Mouse (Mus musculus): Measurements from ENCODE around the gene Gm1043.

Gene Gm1043

DNA sequence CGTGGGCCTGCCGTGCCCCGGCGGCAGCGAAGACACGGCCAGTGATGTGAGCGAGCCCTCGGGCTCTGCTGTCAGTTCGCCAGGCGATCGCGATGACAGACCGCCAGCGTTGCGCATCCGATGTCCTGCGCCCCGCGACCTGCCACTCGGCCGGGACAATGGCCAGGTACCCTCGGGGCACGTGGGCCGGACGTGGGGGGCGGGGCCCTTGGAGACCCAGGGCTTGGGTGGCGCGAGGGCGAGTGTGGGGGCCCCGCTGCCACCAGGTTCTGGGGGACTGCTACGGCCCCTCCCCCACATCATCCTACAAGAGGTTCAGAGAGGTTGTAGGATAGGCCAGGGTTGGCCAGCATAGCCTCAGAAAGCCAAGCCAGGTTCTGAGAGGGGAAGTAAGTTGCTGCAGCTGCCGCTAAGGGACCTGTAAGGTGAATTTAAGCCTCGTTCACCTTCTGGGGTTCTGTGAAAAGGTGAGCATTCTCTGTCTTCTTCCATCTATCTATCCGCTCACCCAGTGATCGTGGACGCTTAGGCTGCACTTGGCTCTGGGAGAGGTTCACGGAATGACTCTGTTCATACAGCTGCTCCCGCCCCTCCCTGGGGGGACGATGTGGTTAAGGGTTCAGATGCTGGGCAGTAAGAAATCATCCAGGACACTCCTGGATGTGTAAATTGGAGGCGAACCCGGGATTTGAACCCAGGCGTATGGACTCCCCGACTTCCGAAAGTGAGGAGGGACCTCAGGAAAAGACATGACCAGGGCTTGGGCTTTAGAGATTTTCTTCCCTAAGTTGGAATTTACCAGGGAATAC, 157.4 kb downstream of the Gm1043 start:
- DNase-seq (ENCODE audit: low read depth, low spot score), result no peak

- peak; percentile 59 for DNase-seq (ENCODE audit: low read depth, low spot score)
These were observed 158.2 kb downstream of the Gm1043 start for GRCm38 (mm10) chr5:37243169-37243886.

DNA sequence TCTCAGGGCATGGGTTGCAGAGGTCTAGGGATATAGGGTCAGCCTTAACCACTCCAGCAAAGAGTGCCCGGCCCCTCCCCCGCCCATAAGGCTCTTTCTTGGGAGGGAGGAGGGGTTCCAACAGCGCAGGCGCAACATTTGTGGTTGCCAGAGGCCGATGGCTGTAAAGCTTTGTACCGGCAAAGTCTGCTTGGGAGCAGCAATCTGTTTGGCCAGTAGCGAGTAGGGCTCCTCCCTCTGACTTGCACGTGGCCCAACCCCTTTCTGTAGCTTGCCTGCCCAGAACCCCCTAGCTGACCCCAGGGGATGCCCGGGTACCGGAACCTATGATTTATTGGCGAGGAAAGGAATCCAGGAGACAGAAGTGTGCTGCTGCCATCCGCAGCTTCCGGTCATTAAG, 159.0 kb downstream of the Gm1043 start:
- no peak for DNase-seq (ENCODE audit: low read depth, low spot score)

- DNase-seq (ENCODE audit: low read depth, low spot score), result no peak
These were observed 159.6 kb downstream of the Gm1043 start for GRCm38 (mm10) chr5:37244666-37245242.

- DNase-seq (ENCODE audit: low read depth, low spot score), result no peak
These were observed 160.5 kb downstream of the Gm1043 start for GRCm38 (mm10) chr5:37245651-37246050.

DNA sequence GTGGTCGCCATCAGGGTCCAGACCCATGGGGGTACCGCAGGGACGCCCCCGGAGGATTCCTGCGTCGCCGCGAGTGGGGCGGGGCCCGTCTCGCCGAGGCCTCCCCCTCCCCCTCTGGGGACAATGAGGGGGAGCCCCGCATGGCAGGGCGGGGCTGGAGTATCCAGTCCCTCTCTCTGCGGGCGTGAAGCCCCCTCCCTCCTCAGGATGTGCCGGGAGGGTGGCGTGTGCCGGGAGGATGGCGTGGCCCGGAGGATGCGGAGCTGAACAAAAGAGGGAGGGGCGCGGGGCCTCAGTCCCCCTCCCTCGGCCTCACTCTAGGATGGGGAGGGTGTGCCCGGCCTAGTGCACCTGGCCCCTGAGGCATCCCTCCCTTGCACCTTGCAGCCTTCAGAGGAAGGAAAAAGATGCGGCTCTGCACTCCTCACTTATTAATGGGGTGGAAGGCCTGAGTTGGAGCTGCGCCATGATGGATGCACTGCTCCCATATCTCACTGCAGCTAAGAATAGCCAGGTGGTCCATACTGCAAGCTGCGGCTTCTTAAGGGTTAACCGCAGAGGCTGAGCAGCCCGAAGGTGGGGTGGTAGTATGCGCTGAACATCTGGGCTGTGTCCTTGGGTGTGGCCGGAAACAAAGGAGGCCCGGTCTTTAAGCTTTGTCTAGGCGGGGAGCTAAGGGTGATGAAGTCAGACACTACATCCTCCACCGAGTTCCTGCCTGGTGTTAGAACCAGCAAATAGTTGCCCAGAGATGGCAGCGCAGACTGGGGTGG, 161.2 kb downstream of the Gm1043 start:
- DNase-seq (ENCODE audit: low read depth, low spot score), result no peak

- DNase-seq (ENCODE audit: low read depth, low spot score), result no peak
These were observed 162.3 kb downstream of the Gm1043 start for GRCm38 (mm10) chr5:37247456-37247855.

GRCm38 (mm10) chr5:37248870-37249269, 163.7 kb downstream of the Gm1043 start:
- DNase-seq (ENCODE audit: low read depth, low spot score), result no peak

DNA sequence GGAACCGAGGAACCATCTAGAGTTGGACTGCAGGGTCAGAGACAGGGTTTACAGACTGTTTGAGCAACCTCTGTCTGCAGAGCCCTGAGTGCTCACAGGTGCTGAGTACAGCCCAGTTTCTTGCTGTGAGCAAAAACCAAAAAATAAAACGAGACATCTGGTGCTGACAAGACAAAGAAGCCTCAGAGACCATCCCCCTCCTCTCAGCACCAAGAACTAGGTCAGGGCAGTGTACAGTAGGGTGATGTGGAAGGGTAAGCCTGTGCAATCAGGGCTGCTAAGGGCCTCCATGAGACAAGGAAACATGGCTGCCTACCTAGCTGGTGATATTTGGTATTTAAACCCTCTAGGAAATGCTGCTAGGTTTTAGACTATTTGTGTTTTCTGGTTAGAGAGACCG, 166.4 kb downstream of the Gm1043 start:
- no peak for DNase-seq (ENCODE audit: low read depth, low spot score)

DNA sequence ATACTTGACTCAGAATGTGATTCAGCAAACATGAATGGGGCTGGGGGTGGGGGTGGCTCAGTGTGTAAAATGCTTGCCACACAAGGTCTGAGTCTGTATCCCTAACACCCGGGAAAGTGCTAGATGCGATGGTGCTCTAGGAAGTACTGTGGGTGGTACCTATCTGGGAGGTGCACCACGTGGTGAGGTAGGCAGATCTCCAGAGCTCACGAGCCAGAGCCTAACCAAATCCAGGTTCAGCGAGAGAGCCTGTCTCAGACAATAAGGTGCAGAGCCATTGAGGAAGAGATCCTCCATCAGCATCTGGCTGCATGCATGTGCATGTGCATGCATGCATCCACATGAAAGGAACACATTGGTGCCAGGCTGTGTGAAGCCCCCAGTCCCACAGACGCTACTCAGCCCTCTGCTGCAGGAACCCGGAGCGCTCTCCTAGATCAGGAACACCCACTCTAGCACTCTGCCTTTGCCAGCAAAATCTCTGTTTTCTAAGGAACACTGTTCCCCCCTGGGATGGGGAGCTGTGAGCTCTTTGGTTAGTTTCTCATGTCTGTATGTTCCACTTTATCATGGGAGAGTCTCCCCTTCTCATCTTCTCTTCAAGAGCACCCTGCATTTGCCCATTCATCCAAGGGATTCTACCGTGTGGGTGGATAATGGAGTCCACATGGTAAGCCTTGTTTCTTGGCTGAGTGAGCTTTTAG, 167.1 kb downstream of the Gm1043 start:
- DNase-seq (ENCODE audit: low read depth, low spot score), result no peak

GRCm38 (mm10) chr5:37254523-37254922, 169.4 kb downstream of the Gm1043 start:
- no peak for DNase-seq (ENCODE audit: low read depth, low spot score)

DNA sequence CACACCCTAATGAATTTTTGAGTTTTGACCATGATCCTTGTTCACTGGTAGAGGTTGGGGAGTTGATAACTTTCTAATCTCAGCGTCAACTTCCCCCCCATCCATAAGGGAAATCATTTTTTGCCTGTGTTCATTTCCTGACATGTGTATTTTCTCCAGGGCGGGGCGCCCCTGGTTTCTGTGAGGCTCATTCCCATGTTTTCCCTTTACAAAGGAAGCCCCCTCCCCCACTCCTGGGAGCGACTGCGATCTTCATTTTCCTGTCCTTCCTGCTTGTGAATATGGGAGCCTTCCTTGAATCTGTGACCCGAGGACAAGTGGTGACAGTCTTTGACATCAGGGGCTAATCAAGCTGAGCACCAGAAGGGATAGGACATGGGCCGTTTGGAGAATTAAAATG, 171.7 kb downstream of the Gm1043 start:
- no peak for DNase-seq (ENCODE audit: low read depth, low spot score)

DNA sequence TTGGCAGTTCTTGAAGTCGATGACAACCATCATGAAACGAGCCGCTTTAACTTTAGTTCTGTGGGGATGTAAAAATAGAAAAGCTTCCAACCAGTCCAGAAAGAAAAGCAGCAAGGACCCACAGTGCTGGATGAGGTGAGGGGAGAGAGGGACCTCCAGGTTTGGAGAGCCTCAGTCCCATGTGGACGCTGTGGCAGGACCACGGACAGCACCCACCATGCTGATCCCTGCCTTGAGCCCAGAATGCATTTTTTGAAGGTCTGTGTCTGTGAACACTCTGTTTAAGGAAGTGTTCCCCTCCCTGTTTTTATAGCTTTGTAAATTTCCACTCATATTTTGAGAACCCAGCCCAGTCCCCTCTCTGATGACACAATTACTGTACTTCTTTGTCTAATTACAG, 172.1 kb downstream of the Gm1043 start:
- DNase-seq (ENCODE audit: low read depth, low spot score), result peak; percentile 56

- no peak for DNase-seq (ENCODE audit: low read depth, low spot score)
These were observed 176.6 kb downstream of the Gm1043 start for GRCm38 (mm10) chr5:37261734-37262133.

DNA sequence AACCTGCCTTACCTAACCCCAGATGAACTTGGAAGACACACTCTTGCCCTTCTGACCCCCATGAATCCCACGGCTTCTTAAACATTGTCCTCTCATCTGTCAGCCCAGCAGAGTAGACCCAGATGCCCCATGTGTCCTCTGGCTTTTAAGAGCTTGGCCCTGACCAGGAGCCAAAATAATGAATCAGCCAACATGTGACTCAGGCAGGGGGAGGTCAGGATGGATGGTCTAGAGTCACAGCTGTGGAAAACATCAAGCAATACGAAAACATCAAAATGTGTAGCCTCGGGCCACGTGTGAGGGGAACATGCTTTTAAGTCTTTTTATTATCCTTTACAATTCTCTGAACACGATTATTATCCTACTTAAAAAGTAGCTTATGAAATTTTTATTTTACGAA, 178.6 kb downstream of the Gm1043 start:
- peak; percentile 73 for DNase-seq (ENCODE audit: low read depth, low spot score)
